Mouse (Mus musculus) liver, adult 2 months (tissue): Measurements from ENCODE around the gene Mxra7. TPM values are rescaled to one million over a fixed set of nuclear protein-coding genes. Genes with fewer than 3 reads are reported as not detected.

Experiments
- DNase-seq: peaks from one replicate; pipeline ENCODE4 v3.0.0-alpha.2; 2011; ENCODE audit warnings: low read depth, low spot score; ENCODE audit errors: extremely low read depth
- H3K27ac ChIP-seq: fragments of 200-500 bp; replicated peaks from 2 replicates; pipeline ENCODE4 v1.5.1; 2012; ENCODE audit warnings: low read depth, mild to moderate bottlenecking, control low read depth, inconsistent platforms, low read length; ENCODE audit not compliant: insufficient read depth
- H3K27me3 ChIP-seq: fragments of 200-500 bp; 2 replicates; pipeline ENCODE4 v1.6.1; 2012; ENCODE audit warnings: mild to moderate bottlenecking, moderate library complexity, low read length, inconsistent platforms; ENCODE audit not compliant: control insufficient read depth, insufficient read depth
- H3K36me3 ChIP-seq: fragments of 200-500 bp; 2 replicates; pipeline ENCODE4 v1.6.1; 2012; ENCODE audit warnings: low read length, inconsistent platforms; ENCODE audit not compliant: control insufficient read depth, insufficient read depth
- H3K4me1 ChIP-seq: fragments of 200-500 bp; 2 replicates; pipeline ENCODE4 v1.6.1; 2011; ENCODE audit warnings: low read length; ENCODE audit not compliant: control insufficient read depth, insufficient read depth
- H3K4me3 ChIP-seq: fragments of 200-500 bp; 2 replicates; pipeline ENCODE4 v1.5.1; 2011; ENCODE audit warnings: low read depth, mild to moderate bottlenecking, control low read depth, low read length, moderate library complexity; ENCODE audit not compliant: insufficient read depth
- H3K79me2 ChIP-seq: fragments of 200-500 bp; 2 replicates; pipeline ENCODE4 v1.6.1; 2012; ENCODE audit warnings: inconsistent platforms, mild to moderate bottlenecking, low read length, moderate library complexity; ENCODE audit not compliant: control insufficient read depth, insufficient read depth
- H3K9ac ChIP-seq: fragments of 200-500 bp; 2 replicates; pipeline ENCODE4 v1.6.1; 2012; ENCODE audit warnings: low read depth, mild to moderate bottlenecking, control low read depth, inconsistent platforms, low read length
- CTCF ChIP-seq: fragments of 200-500 bp; IDR thresholded peaks from 2 replicates; pipeline ENCODE4 v1.5.1; 2011; ENCODE audit warnings: low read depth, low read length, control low read depth
- POLR2A ChIP-seq: fragments of 200-500 bp; IDR thresholded peaks from 2 replicates; pipeline ENCODE4 v1.6.1; 2011; ENCODE audit warnings: low read length, control low read depth; ENCODE audit not compliant: insufficient read depth; ENCODE audit errors: extremely low read depth
- WGBS: fragments of 180-500 bp; shearing (Covaris S2); methylation state at CpG from one replicate; pipeline ENCODE4 v1.1.7; 2018; 5-methylcytosine and 5-hydroxymethylcytosine counted together
- polyA plus RNA-seq: library from polyadenylated mRNA; depleted of rRNA; stranded (reverse); fragments of >200 nt; gene quantifications from 2 replicates; pipeline ENCODE4 v1.2.3, GENCODE M21; 2012
- total RNA-seq: library from RNA; depleted of rRNA; stranded (reverse); fragments of >200 nt; gene quantifications from 2 replicates; pipeline ENCODE4 v1.2.3, GENCODE M21; 2014

The Mxra7 gene
- total and polyA plus RNA-seq, 2 experiments, result 1.4 to 3.4 TPM

- Histone ChIP-seq H3K27ac (peak overlapping the region; percentile 31), H3K4me1 (no peaks in the 10 kb centered on the region), H3K79me2 (no peaks in the 10 kb centered on the region), H3K36me3 (no peaks in the 10 kb centered on the region), H3K27me3 (no peaks in the 10 kb centered on the region), H3K9ac (no peak overlapping the region), H3K4me3 (no peak overlapping the region)
- no peak for DNase-seq
- WGBS, result 89% methylated on average over 13 of the region's 13 CpGs
- TF ChIP-seq CTCF (no peak), POLR2A (no peak)
Measured at GRCm38 (mm10) chr11:116813610-116814009, 14.2 kb downstream of the Mxra7 start.

- H3K79me2 ChIP-seq, result no peaks in the 10 kb centered on the region
- no peak overlapping the region for H3K4me3 ChIP-seq
- 76% methylated on average over 21 of the region's 21 CpGs for WGBS
- H3K27ac ChIP-seq, result no peak overlapping the region
- TF ChIP-seq POLR2A (no peak), CTCF (no peak)
- DNase-seq, result no peak
- no peaks in the 10 kb centered on the region for H3K27me3 ChIP-seq
- no peak overlapping the region for H3K9ac ChIP-seq
- H3K36me3 ChIP-seq, result no peaks in the 10 kb centered on the region
- no peaks in the 10 kb centered on the region for H3K4me1 ChIP-seq
Measured at GRCm38 (mm10) chr11:116812793-116813529, 14.9 kb downstream of the Mxra7 start.

- H3K27ac ChIP-seq, result no peak overlapping the region
- WGBS, result 22% methylated on average over 31 of the region's 32 CpGs
- no peaks in the 10 kb centered on the region for H3K4me1 ChIP-seq
- no peak overlapping the region for H3K9ac ChIP-seq
- no peaks in the 10 kb centered on the region for H3K36me3 ChIP-seq
- no peaks in the 10 kb centered on the region for H3K79me2 ChIP-seq
- H3K4me3 ChIP-seq, result no peak overlapping the region
- no peak for DNase-seq
- no peaks in the 10 kb centered on the region for H3K27me3 ChIP-seq
- TF ChIP-seq CTCF (no peak), POLR2A (no peak)
Measured at GRCm38 (mm10) chr11:116810983-116811901, 16.6 kb downstream of the Mxra7 start.

GRCm38 (mm10) chr11:116810528-116810927, 17.3 kb downstream of the Mxra7 start:
- H3K36me3 ChIP-seq, result no peaks in the 10 kb centered on the region
- H3K9ac ChIP-seq, result no peak overlapping the region
- no peaks in the 10 kb centered on the region for H3K4me1 ChIP-seq
- no peaks in the 10 kb centered on the region for H3K79me2 ChIP-seq
- 82% methylated on average over 11 of the region's 11 CpGs for WGBS
- DNase-seq, result no peak
- no peaks in the 10 kb centered on the region for H3K27me3 ChIP-seq
- no peak overlapping the region for H3K4me3 ChIP-seq
- no peak for TF ChIP-seq POLR2A
- H3K27ac ChIP-seq, result no peak overlapping the region

GRCm38 (mm10) chr11:116809520-116809919, 18.3 kb downstream of the Mxra7 start:
- Histone ChIP-seq H3K27ac (no peak overlapping the region), H3K4me1 (no peaks in the 10 kb centered on the region), H3K36me3 (no peaks in the 10 kb centered on the region), H3K79me2 (no peaks in the 10 kb centered on the region), H3K27me3 (no peaks in the 10 kb centered on the region), H3K9ac (no peak overlapping the region), H3K4me3 (no peak overlapping the region)
- WGBS, result 87% methylated on average over 8 of the region's 8 CpGs
- TF ChIP-seq POLR2A, result no peak
- TF ChIP-seq CTCF, result no peak
- no peak for DNase-seq
